Comparison of ENCODE assay signal across 1 mouse cellular context in the genomic region with DNA sequence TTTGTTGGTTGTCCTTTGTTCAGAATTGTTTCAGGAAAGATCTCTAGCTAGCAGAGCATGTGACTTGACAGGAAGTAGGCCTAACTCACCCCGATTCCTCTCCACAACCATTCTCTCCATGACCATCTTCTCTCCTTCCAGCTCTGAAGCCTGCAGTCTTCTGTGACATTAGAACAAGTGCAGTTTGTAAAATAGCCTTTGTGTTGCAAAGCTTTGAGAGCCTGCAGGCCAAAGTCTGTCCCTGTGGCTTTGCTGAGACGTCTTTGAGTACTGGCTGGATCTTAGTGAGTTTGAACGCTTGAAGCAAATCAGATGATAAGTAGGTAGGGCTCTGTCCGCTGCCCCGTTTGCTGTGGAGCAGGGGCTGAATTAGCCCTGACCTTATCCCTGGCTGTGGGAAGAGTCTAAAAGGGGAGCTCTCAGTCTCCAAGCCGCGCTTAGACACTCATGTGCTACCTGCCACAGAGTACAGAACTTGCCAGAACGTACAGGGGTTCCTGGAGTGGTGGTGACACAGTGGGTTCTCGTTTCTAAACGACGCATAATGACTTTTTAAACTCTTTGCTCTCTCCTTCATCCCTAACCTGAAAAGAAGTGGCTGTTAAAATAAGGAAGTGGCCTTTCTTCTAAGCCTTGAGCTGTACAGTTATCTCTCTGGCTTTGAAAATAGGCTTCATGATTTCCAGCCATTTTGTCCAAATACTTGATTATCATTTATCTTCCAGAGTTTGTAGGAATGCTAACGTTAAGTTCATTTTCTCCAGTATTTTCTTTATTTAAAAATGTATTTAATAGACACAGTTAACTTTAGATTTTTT.
TF ChIP-seq lines count a peak whose summit lies in the region.

No protein-coding gene starts in this region.

TF ChIP-seq in MEL, 35 proteins besides CTCF, POLR2A, EP300 and RAD21:
- TF ChIP-seq MAX (IDR thresholded peaks at IDR 0.05; ENCODE audit: low read length) (0 out of 2 replicates have a peak, but pooled peaks have one; percentile 17), ELF1 (IDR thresholded peaks at IDR 0.05; ENCODE audit: low read depth, low read length) (peak; percentile 37; the same call in 1 of the 2 replicates), GABPA (IDR thresholded peaks at IDR 0.05; ENCODE audit: low read depth, low read length) (no peak)
